Mouse (Mus musculus) heart, embryonic 14.5 days (tissue): ENCODE results near the gene Cdc25b. TPM values are rescaled to one million over a fixed set of nuclear protein-coding genes. Genes with fewer than 3 reads are reported as not detected.

Experiments used
- ATAC-seq: fragments of 200-750 bp; cut with Nextera tagmentation; 2 replicates; pipeline ENCODE4 v1.8.0; 2017; ENCODE audit warnings: low read depth, moderate TSS enrichment; ENCODE audit not compliant: insufficient number of reproducible peaks, insufficient read depth, low FRiP score
- H3K27ac ChIP-seq, 2 experiments: fragments of 200-500 bp in 1 of 2; fragments of 300-500 bp in 1 of 2; sonication (generic) in 1 of 2; replicated peaks in 1 of 2; 2 replicates each; pipeline ENCODE4 v1.5.1; 2012 to 2014; ENCODE audit warnings: low read depth in 2 of 2, low read length in 2 of 2, control low read depth in 1 of 2, mild to moderate bottlenecking in 1 of 2, mixed read lengths in 1 of 2; ENCODE audit not compliant: control insufficient read depth in 1 of 2, insufficient read depth in 1 of 2
- H3K27me3 ChIP-seq: fragments of 300-500 bp; sonication (generic); 2 replicates; pipeline ENCODE4 v1.6.1; 2014; ENCODE audit warnings: mild to moderate bottlenecking, low read length, control low read depth; ENCODE audit not compliant: control insufficient read depth, insufficient read depth
- H3K36me3 ChIP-seq: fragments of 300-500 bp; sonication (generic); 2 replicates; pipeline ENCODE4 v1.6.1; 2014; ENCODE audit warnings: mild to moderate bottlenecking, control low read depth, low read length, mixed read lengths; ENCODE audit not compliant: control insufficient read depth, insufficient read depth
- H3K4me1 ChIP-seq, 2 experiments: fragments of 200-500 bp in 1 of 2; fragments of 300-500 bp in 1 of 2; sonication (generic) in 1 of 2; 2 replicates each; pipeline ENCODE4 v1.6.1; 2012 to 2014; ENCODE audit warnings: low read length in 2 of 2, control low read depth in 1 of 2, mixed read lengths in 1 of 2; ENCODE audit not compliant: control insufficient read depth in 2 of 2, insufficient read depth in 2 of 2
- H3K4me2 ChIP-seq: fragments of 300-500 bp; sonication (generic); 2 replicates; pipeline ENCODE4 v1.6.1; 2014; ENCODE audit warnings: mild to moderate bottlenecking, low read length
- H3K4me3 ChIP-seq, 2 experiments: fragments of 200-500 bp in 1 of 2; fragments of 300-500 bp in 1 of 2; sonication (generic) in 1 of 2; 2 replicates each; pipeline ENCODE4 v1.5.1; 2012 to 2014; ENCODE audit warnings: low read length in 2 of 2, mild to moderate bottlenecking in 2 of 2, control low read depth in 1 of 2, low read depth in 1 of 2, moderate library complexity in 1 of 2; ENCODE audit not compliant: control insufficient read depth in 1 of 2, insufficient read depth in 1 of 2
- H3K9ac ChIP-seq: fragments of 300-500 bp; sonication (generic); 2 replicates; pipeline ENCODE4 v1.6.1; 2014; ENCODE audit warnings: mild to moderate bottlenecking, low read length
- H3K9me3 ChIP-seq: fragments of 300-500 bp; sonication (generic); 2 replicates; pipeline ENCODE4 v1.6.1; 2016; ENCODE audit warnings: low read length, control low read depth; ENCODE audit not compliant: control insufficient read depth
- WGBS: fragments of 180-500 bp; shearing (Covaris S2); extraction: QIAGEN DNeasy Blood & Tissue Kit; methylation state at CpG from one replicate; pipeline ENCODE4 v1.1.7; 2014; 5-methylcytosine and 5-hydroxymethylcytosine counted together
- polyA plus RNA-seq: library from polyadenylated mRNA; unstranded; fragments of >200 nt; fragmentation: Nextera tagmentation; extraction: Ambion mirVana; gene quantifications from 2 replicates; pipeline ENCODE4 v1.2.1, GENCODE M21; 2014

Gene Cdc25b
- polyA plus RNA-seq, 1 experiment from 2014 or later: 33.1 TPM

DNA sequence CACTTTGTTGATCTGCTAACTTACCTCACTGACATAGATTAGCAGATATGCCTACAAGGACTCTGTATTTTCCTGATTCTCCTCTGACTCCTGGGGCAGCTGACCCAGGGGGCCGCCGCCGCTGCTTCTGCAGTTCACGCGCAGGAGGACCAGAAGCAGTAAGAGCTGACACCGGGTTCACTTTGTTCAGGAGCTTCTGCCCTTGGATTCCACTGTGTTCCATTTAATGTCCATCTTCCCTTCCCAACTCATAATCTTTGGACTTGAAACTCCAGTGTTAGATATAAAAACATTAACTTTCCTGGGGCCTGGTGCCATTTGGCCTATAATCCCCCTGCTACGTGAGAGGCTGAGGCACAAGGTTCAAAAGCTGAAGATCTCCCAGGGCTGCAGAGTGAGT is 22.8 kb upstream of the Cdc25b start:
- H3K4me1 ChIP-seq: peaks cover under 1 to 5% of the 10 kb centered on the region in 2 experiments
- no peak overlapping the region for H3K4me3 ChIP-seq
- H3K9me3 ChIP-seq: peaks cover 7% of the 10 kb centered on the region; the same call in 1 of the 2 replicates
- H3K4me2 ChIP-seq: no peak overlapping the region
- no peaks in the 10 kb centered on the region for H3K36me3 ChIP-seq
- 66% methylated on average over 7 of the region's 7 CpGs for WGBS
- no peak overlapping the region for H3K27ac ChIP-seq
- no peak for ATAC-seq
- H3K9ac ChIP-seq: no peak overlapping the region
- H3K27me3 ChIP-seq: no peaks in the 10 kb centered on the region

DNA sequence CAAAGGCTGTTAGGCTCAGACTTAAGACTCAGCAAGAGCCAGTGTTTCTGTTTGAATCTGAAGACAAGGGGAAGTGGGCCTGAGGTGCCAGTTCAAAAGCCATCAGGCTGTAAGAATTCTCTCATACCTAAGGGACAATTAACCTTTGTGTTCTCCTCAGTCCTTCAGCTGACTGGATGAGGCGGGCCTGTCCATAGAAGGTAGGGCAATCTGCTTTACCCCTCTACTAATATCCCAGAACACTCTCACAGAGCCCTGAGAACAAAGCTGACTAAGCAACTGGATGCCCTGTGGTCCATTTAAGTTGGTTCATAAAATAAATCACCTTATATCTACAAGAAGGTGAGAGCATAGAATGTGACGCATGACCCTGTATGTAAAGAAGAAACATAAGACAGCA is 20.6 kb upstream of the Cdc25b start:
- WGBS: 85% methylated on average over 2 of the region's 2 CpGs
- Histone ChIP-seq H3K4me2 (no peak overlapping the region), H3K9ac (no peak overlapping the region), H3K36me3 (no peaks in the 10 kb centered on the region), H3K4me1 (peaks cover 0 to 3% of the 10 kb centered on the region in 2 experiments; a peak in 2 of 4 replicates), H3K27ac (no peak overlapping the region), H3K9me3 (peaks cover 7% of the 10 kb centered on the region; the same call in 1 of the 2 replicates), H3K27me3 (peaks cover 17% of the 10 kb centered on the region), H3K4me3 (no peak overlapping the region)
- no peak for ATAC-seq

DNA sequence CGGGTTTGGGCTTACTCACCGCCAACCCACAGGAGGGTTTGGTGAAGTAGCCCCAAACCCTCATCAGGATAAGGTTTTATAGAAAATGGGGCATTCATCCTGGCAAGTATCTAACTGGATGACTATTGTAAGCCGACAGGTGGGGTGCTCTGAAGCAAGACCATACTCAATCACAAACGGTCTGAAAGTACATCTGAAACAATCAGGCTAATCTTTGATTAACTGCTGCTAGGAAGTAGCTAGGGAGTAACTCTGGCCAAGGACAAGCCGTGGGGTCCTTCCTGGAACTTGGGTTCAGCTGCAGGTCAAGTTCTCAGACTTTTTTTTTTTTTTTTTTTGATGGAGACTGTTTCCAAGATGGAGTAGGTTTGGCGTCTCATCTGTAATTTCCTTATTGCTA is 18.8 kb upstream of the Cdc25b start:
- Histone ChIP-seq H3K4me2 (no peak overlapping the region), H3K9ac (no peak overlapping the region), H3K27ac (no peak overlapping the region), H3K36me3 (no peaks in the 10 kb centered on the region), H3K9me3 (peaks cover 7% of the 10 kb centered on the region; the same call in 1 of the 2 replicates), H3K4me3 (no peak overlapping the region), H3K27me3 (peaks cover 34% of the 10 kb centered on the region), H3K4me1 (peaks cover 0 to 9% of the 10 kb centered on the region in 2 experiments; a peak in 2 of 4 replicates)
- WGBS: 69% methylated on average over 6 of the region's 6 CpGs
- no peak for ATAC-seq

DNA sequence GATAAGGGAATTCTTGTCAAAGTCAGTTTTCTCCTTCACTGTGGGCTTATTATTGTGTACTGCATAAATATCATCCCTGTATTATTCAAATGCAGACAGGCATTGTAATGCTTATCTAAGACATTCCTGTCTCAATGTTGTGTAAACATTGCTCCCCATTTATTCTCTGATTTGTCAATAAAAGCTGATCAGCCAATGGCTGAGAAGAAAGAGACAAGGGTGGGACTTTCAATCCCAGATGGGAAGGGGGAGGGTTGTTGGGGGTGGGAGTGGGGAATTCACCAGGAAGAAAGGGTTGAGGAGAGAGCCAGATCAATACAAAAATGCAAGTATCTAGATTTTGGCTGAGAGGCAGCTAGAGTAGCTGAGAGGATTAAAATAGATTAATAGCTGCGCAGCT is 17.8 kb upstream of the Cdc25b start:
- Histone ChIP-seq H3K4me3 (no peak overlapping the region), H3K4me1 (peaks cover 0 to 9% of the 10 kb centered on the region in 2 experiments; a peak in 2 of 4 replicates), H3K27me3 (peaks cover 43% of the 10 kb centered on the region), H3K4me2 (no peak overlapping the region), H3K9me3 (peaks cover 7% of the 10 kb centered on the region; the same call in 1 of the 2 replicates), H3K36me3 (no peaks in the 10 kb centered on the region), H3K9ac (no peak overlapping the region), H3K27ac (no peak overlapping the region)
- ATAC-seq: no peak
- 81% methylated on average over 1 of the region's 1 CpGs for WGBS

DNA sequence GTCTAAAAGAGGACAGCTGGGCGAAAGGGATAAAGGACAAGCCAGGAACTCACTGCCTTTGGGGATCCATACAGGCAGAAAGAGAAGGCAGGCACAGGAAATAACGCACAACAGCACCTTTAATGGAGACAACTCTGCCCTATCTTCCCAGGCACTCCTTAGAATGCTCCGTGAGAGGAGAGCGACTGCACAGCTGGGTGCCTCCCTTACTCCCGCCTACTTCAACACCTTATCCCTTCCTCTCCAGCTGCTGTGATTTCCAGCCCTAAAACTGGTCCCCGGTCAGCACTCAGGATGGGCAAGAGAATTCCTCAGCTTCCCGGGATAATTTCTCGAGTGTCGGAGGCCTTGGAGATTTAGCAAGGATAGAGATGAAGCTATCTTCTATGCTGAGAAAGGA is 15.8 kb upstream of the Cdc25b start:
- Histone ChIP-seq H3K4me3 (peak overlapping the region in 1 of 2 experiments; percentile 32; a peak in 2 of 4 replicates), H3K27ac (no peak overlapping the region), H3K4me1 (peaks cover 0 to 9% of the 10 kb centered on the region in 2 experiments; a peak in 2 of 4 replicates), H3K4me2 (peak overlapping the region; percentile 65), H3K36me3 (0 out of 2 replicates have a peak, but pooled peaks cover 4% of the 10 kb centered on the region), H3K9me3 (no peaks in the 10 kb centered on the region), H3K9ac (no peak overlapping the region), H3K27me3 (peaks cover 43% of the 10 kb centered on the region)
- no peak for ATAC-seq
- WGBS: 17% methylated on average over 9 of the region's 9 CpGs

DNA sequence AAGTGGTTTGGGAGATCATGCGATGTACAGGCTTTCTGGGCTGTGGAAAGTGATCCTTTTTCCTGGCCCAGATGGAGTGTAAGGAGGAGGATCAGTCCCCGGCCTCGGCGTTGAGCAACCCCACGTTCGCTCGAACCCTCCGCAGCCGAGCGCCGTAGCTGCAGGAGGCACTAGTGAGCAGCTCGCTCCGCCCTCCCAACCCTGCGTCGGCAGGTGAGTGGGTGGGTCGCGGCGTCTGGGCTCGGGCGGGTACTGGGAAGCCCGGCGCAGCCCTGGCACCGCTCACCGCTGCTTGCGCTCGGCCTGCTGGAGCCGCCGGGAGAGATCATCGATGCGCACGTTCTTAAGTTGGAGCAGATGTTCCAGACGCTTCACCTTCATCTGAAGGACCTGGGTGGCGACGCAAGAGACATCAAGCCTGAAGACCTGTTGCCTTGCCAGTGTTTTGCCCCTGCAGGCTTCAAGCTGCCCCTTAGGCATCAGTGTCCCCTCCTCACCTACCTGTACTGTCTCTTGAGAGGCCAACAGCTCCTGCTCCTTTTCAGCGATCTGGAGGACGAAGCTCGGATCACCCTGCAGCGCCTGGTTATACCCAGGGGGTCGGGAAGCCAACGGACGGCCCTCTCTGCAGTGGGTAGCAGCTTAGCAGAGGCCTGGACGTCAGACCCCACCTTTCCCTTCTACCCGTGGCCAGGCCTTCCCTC is 15.2 kb upstream of the Cdc25b start:
- H3K27ac ChIP-seq: no peak overlapping the region
- H3K27me3 ChIP-seq: peaks cover 43% of the 10 kb centered on the region
- peak overlapping the region; percentile 11 to 32; a peak in 3 of 4 replicates for H3K4me3 ChIP-seq
- H3K4me2 ChIP-seq: peak overlapping the region; percentile 65
- no peak overlapping the region for H3K9ac ChIP-seq
- no peaks in the 10 kb centered on the region for H3K9me3 ChIP-seq
- H3K36me3 ChIP-seq: peaks cover 8% of the 10 kb centered on the region; the same call in 1 of the 2 replicates
- 6% methylated on average over 43 of the region's 43 CpGs for WGBS
- H3K4me1 ChIP-seq: peaks cover 1 to 12% of the 10 kb centered on the region in 2 experiments; a peak in 3 of 4 replicates
- no peak for ATAC-seq

DNA sequence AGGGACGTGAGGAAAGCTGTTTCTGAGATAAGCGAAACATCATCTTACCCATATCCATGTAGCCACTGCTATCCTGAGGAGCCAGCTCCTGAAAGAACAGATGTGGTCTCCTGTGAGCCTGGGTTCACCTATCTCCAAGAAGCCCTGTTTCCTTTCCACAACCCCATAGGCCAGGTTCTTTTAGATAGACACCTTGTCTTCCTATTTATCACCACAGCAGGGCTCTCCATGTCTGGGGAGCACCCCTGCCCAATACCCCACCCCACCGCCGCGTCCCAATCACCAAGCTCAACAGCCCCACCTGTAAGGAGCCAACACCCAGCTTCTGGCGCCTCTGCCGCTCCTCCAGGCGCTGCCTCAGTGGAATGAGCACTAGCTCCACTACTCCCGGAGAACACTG is 14.4 kb upstream of the Cdc25b start:
- H3K9me3 ChIP-seq: no peaks in the 10 kb centered on the region
- no peak overlapping the region for H3K27ac ChIP-seq
- WGBS: 36% methylated on average over 9 of the region's 9 CpGs
- H3K36me3 ChIP-seq: peaks cover 15% of the 10 kb centered on the region; the same call in 1 of the 2 replicates
- H3K4me1 ChIP-seq: peaks cover 9 to 20% of the 10 kb centered on the region in 2 experiments
- no peak overlapping the region for H3K9ac ChIP-seq
- H3K27me3 ChIP-seq: peaks cover 43% of the 10 kb centered on the region
- H3K4me3 ChIP-seq: no peak overlapping the region
- no peak overlapping the region for H3K4me2 ChIP-seq
- no peak for ATAC-seq
